Mouse (Mus musculus): ENCODE measurements around the gene Gab1.

Gab1 gene

DNA sequence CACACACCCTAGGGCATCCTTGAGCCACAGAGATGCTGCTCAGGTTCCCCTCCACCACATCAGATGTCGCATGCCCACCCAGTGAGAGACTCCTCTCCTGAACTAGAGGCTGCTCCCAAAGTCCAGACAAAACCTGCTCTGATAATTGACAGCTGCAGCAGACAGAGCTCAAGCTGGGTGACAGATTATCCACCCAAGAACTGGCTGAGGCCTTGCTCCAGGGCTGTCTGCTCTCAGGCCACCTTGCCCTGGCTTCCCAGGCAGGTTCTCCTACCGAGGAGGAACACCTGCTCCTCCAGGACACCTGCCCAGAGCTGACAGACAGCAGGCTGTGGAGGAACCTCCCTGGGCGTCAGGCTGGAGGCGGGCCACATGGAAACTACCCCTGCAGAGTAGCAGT is 7.6 kb downstream of the Gab1 start:
- peak; percentile 86 to 89 for DNase-seq

DNA sequence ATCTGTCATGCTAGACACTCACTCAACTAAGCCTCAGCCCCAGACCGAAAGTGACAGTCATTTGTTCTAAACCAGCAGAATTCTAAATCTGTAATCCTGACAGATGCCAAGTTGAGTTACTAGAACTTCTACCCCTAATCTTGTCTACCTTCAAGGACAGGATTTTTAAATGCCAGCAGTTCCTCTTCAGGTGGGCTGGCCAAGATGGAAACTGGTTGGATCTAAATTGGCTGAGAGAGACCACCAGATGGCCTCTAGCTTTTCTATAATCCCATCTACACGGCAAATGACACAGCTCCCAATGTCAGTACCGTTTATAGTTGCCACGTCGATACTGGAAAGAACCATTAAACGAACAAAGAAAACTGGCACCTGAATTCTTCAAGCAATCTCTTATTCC is 8.9 kb downstream of the Gab1 start:
- no peak for DNase-seq

DNA sequence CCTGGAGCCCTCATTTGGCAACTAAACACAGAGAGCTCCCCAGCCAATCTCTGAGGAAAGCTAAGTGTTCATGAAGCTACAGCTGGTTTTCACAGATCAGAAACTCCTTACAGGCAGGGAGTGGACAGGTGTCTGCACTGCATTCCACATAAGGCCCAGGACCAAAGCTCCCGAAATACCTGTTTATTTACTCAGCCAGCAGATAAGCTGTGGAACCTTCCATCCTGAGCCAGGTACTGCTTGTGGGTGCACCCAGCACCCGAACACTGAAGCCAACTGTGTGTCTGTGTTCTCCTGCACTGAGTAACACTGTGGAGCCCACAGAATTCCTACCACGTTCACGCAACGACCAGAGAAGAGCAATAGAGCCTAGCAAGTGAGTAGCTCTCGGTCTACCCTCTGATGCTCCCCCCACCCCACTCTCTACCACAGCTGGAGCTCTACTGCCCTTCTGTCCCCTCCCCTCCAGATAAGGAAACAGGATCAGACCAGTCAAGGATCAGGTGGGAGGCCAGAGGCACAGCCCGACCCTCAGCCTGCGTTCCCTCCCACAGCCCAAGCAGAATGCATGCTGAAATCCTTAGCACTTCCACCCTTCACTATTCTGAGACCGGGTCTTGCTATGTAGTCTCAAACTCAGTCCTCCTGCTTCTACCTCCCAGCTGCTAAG is 9.6 kb downstream of the Gab1 start:
- no peak for DNase-seq

DNA sequence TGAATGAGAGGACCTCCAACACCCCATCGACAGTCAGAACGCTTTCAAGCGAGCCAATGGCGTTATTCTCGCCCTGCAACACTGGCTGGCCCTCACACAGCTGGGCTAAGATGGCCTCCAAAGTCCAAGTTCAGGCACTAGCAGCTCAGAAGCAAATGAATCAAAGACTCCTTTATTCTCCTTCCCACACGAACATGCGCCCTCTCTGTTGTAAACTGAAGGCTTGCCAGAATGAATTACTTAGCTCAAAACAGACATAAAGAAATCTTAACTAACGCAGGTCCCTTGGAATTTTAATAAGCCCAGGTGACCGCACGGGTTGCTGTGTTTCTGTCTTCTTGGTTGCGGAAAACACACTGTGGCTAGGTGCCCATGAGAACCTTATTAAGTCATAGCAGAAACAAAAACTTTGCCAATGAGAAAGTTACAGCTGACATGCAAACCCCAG is 10.4 kb downstream of the Gab1 start:
- no peak for DNase-seq

DNA sequence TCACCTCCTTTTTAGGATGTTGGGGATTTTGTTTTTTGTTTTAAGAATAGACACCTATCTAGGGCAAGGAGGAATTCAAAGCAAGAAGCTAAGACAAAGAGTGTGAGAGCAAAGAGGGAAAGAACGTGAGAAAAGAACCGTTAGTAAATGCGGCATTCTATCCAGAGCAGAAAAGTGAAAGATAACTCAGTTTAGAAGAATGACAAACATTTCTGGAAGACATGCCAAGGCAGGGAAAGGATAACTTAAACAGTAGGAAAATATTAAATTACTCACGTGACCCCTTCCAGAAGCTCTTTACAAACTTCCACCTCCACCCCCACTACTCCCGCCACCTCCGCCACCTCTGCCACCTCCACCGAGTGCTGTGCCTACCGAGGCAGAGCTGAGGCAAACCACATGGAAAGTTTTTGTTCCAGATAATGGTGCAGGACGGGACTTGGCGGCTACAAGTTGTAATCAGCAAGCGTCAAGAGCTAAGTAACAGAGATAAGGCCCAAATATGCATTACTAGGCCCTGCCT is 11.5 kb downstream of the Gab1 start:
- DNase-seq = no peak

DNA sequence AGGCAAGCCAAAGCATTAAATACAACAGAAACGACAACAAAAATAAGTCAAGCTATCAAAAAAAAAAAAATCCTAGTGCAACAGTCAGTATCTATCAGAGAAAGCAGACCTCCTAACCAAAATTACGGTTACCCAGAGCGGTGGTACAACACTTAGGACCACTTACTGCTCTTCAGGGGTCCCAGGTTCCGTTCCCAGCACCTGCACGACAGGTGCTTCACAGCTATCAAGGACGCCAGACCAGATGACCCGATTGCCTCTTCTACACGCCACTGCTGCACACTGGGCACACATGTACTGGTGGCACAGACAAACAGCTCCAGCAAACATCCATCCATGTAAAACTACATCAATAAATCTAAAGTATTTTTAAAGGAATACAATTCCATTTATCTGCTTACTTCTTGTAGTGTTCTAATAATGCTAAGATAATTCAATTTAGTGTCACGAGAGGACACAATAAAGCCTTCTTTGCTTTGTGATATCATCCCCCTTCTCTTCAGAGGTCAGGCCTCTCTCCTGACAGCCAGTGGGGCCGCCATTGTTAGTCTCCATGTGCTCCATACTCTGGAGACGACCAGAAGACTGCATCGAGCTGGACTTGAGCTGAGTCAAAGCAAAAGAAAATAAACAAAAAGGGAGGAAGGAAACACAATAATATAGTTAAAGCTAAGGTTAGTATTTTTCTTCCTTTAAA is 12.2 kb downstream of the Gab1 start:
- DNase-seq = no peak

DNA sequence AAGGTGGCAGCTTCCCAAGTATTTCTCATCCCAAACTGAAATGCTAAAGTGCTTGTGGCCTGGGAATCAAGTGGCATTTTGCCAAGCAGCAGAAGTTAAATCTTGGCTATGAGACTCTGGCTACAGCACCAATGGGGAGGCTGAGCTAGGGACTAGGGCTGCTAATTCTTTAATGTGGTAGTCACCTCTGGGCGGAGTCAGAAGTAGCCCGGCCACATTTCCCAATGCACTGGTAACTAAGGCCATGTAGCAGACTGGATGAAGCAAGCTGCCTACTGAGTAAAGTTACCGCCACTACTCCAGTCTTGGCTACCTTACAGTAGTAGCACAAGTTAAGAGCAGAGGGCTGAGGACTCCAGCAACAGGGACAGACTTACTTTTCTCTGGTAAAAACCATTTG is 12.7 kb downstream of the Gab1 start:
- no peak for DNase-seq

DNA sequence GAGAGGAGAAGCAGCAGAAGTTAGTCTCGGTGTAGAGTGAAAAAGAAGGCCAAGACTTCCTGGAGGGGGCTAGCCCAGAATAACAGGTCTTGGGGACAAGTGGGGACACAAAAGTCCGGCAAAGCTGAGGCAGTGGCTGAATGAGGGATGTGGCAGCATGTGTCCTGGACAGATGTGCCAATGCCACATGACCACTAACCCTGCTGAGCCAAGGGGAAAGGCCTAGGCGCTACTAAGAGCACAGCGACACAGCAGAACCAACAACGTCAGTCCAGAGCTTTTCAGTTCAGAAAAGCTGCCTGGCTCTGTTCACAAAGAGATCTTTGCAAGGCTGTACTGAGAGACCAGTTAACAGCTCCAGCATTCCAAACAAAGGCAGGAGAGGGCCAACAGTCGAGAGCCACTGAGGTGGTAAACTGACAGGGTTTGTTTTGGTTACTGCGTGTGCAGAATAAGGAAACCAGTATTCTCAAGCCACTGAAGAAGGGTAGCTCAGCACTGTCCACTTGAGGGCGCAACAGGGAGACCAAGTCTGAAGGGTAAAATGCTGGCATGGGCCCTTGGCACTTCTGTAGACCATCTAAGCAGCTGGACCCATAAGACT is 15.0 kb downstream of the Gab1 start:
- no peak for DNase-seq

DNA sequence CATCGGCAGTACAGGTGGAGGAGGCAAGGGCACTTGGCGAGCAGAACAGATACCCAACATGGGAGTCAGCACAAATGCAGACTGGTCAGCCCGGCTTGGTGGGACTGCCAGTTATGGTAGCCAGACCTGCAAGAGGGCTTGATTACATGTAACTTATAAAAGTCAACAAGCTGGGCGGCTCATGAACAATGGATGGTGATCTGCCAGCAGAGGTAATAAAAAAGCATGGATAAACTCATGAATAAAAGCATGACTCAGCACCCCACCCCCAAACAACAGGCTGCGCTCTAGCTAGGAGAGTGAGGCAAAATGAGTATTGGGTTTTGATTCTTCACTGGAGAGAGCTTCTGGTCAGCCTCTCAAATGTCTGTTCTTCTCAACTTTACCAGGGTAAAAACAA is 16.9 kb downstream of the Gab1 start:
- no peak for DNase-seq

DNA sequence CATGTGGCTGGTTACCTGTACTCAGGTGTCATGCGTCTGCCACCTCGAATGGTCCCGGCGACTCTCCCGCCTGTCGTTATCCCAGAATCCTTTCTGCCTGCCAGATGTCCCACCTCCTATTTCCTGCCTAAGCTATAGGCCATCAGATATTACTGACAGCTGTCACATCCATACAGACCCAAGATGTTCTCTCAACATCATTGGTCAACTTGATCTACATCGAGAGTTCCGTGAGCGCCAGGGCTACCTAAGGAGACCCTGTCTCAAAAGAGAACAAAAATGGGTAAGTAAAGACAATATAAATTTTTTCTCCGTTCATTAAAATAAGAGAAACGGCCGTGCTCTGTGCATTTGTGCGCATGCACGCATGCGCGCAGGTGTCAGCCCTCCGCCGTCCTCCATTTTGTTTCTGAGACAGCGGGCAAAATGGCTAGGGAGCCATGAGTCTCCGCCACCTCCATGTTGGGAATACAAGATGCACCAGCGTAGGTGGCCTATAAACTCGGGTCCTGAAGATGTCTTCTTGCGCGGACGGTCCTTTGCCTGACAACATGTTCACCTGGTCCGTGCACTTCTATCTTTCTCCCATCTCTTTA is 21.0 kb downstream of the Gab1 start:
- DNase-seq = no peak

DNA sequence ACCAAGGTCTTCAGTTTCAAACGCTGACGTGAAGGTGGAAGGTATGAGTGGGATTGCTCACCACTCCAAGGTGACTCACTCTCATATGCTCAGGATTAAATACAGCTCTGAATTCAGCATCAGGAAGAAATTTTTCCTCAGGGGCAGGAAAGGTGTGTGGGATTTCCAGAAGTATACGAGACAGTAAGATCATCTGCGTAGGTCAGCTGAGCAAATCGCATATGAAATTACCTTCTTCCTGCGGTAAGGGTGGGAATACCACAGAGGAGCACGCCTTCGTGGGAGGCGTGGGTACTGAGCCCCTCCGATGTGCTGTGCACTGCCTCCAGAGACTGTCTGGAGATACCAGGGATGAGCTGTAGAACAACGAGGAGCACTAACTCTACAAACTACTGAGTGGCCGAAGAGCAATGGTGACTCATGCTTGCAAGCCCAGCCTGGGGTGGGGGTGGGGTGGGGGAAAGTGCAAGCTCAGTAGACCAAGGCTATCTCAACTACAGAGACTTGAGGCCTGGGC is 22.4 kb downstream of the Gab1 start:
- DNase-seq = no peak

DNA sequence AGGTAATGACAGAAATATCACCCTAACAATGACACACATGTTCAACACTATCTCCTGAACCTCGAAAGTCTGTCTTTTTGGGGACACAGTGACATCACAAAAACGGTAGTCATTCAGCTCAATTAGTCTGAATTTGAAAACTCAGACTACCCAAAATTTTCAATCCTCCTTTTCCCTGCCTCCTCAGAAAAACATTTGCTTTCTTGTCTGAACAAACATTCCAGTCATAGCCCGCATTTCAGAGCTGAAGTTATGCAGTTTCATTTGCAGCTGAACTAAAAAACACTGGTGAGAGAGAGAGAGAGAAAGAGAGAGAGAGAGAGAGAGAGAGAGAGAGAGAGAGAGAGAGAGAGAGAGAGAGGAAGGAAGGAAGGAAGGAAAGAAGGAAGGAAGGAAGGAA is 23.2 kb downstream of the Gab1 start:
- DNase-seq = no peak

DNA sequence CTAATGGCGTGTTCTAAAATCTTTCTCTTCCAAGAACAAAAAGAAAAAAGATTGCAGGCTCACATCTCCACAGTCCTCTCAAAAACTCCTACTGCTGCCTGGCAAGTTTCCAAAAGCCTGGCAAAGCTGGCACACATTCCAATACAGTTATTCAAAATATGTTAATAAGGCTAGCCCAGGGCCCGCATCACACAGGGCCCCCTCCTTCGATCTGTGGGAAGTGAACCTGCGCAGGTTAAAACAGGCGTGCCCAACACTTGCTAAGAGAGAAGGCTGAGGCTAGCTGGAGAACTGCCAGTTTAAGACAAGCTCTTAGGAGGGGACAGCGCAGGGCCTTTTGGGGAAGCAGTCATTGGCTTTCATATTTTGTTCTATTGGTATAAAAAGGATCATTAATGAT is 23.7 kb downstream of the Gab1 start:
- DNase-seq = peak; percentile 45 to 66

DNA sequence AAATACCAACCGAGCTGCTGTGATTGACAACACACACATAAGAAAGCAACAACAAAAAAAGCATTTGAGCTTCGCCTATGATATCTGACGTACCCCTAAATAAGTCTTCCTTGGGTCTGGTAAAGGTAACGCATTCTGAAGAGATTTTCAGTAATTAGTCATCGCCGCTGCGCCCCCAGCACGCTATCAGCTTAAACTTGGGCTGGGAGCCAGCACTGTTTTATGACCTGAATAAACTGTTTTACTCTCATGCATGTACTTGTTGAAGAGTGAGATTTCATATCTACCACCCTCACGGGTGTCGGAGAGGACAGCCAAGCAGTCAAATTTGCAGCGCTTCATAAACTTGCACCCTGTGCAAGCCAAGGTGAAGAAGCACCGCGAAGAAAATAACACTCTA is 26.7 kb downstream of the Gab1 start:
- peak; percentile 34 to 64 for DNase-seq

DNA sequence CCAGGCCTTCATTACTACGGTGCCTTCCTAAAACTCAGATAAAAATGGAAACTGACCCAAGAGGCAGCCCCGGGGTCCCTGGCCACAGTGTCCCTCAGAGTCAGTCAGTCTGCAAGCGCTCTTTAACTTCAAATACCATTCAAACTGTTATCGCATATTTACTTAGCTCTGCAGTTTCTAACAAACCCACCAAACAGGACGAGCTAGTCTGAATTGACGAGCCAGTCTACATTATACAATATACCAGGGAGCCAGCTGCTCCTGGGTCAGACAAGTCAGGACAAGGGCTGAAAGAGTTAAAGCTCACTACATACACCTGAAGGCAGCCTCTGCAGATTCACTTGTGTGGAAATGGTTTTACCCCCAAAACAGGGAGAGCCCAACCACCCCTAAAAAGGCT is 27.1 kb downstream of the Gab1 start:
- DNase-seq = peak in 1 of 2 experiments; percentile 25

DNA sequence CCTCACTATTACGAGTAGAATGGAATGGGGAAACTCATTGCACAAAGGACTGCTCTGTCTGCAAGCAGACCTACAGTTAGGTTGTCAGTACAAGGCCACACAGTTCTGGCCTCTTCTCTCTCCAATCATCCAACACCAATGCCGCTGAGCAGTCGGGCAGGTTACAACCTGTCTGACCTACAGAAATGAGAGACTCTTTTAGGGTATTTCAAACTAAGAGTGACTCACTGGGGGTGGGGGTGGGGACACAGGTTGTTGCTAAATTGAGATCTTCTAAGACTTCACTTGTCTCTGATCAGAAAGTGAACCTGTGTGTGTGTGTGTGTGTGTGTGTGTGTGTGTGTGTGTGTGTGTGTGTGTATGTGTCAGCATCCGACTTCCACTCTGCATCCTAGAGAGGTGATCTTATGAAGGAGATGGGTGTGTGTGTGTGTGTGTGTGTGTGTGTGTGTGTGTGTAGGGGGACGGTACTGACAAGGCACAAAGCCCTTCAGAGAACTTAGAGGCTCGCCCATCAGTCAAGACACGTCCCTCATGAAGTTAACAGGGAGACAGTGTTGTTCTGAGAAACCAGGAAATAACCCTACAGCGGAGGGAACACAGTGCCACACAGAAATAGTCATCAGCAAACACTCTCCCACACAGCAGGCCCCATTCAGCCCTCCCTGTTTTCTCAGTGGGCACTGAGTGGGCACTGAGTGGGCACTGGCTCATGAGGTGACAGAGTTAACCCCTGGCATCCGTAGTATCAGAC is 27.7 kb downstream of the Gab1 start:
- DNase-seq = no peak

DNA sequence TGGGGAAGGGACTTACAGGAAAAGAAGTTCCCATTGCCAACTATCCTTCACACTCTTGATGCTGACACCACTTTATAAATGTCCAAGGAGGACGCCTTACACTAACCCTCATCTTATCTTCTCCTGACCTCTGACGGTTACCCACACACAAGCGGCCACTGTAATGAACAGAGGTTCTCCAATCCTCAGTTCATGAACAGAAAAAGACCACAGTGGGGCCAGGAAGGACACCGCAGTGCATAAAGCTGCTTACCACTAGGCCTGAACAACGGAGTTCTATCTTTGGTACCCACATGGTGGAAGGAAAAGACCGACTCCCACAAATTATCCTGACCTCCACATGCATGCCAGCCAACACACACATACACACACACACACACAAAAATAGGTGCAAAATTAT is 28.7 kb downstream of the Gab1 start:
- DNase-seq = no peak

DNA sequence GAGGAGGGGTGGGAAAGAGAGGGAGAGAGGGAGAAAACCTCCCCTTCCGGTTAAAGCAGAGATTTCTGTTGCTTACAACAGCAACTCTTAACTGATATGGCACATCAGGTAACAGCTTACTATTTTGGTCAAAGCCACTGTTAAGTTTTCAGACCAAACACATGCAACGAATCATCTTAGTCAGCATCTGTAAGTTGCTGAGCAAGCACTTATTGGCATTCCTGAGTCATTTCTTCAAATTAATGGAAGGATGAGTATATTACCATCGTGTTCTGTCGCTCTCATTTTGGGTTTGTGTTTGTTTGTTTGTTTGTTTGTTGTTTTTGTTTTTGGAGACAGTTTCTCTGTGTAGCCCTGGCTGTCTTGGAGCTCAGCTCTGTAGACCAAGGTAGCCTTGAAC is 30.3 kb downstream of the Gab1 start:
- DNase-seq = no peak

DNA sequence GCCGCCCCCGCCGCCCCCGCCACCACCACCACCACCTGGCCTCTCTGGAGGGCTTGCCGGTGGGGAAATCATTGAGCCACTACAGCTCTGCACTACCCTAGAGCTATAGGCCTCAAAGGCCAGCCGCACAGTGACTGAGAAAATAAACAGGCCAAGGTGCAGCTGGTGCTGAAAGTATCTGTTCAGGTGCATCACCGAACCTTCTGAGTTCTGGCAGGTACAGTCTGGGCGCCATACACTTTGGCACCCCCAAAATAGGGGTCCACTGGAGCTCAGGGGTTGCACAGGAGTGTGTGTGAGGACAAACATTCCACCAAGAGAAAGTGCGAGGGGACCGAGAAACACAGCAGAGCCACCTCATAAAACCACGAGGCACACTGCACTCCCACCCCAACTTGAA is 31.7 kb downstream of the Gab1 start:
- DNase-seq = no peak

DNA sequence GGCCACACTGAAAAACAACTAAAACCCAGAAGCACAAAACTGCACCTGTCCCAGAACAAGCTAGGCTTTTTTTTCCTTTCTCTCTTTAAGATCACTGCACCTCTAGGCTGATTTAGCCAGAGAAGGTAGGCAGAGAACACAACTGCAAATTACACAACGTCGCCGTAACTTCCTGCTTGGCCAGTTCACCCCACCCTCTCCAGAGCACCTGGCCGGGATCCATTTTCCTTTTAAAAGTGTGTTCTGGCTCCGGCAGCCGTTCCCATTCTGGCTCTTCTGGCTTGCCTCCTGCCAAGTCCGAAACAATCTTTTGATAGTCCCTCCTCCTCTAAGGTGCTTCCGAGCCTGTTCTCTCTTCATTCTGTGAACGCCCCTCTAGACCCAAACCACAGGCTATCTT is 32.4 kb downstream of the Gab1 start:
- DNase-seq = no peak

DNA sequence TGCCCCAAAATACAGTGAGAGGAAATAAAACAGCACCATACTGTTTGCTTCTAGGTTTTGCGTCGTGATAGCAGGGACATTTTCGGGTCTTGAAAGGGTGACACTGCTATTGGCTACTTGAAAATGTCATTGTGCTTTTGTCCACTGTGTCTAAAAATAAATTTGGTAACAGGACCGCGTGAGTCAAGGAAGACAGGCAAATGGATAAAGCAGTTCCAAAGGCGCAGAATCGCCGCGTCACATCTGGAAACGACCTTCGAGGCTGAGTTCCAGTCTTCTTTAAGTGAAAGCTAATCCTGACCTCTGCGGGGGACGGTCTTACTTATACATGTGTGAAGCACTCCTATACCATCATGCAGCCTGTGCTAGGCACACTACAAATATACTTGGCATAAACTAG is 35.0 kb downstream of the Gab1 start:
- no peak for DNase-seq

DNA sequence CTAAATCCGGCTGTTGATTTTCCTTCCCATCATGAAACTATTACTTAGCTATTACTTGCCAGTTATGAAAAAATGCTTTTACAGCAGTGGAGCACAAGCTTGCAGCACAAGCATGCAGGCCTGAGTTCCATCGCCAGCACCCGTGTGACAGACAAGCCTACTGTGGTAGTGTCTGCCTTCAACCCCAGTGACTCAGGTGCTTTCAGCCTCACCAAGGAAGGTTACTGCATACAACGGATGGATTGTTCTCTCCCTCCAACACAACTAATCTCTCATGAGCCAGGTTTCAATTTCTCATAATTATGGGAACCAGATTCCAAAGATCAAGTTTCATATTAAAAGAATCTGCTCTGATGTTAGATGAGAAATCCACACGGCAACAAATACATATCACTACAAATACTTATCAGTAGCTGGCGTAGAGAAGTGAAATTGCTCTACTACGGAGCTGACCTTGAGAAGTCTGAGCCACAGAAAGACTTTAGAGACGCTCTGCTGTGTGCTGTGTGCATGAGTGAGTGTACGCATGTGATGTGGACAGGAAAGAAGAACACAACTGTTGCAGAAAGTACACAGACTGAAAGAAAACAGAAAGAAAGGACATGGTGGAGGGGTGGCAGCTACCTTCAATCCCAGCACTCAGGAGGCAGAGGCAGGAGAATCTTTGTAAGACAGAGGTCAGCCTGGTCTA is 36.4 kb downstream of the Gab1 start:
- no peak for DNase-seq

Data from cerebellum, postnatal 25 days (tissue).